Mouse (Mus musculus) kidney, adult 18-20 months (tissue): Measurements from ENCODE around the gene Dock10.
"Not testable (repeated sequence)": the region's sequence is repeated elsewhere in the genome, so short reads cannot be mapped to it uniquely, and the experiment has no call there.

Experiments used
- DNase-seq: peaks from one replicate; pipeline ENCODE4 v3.0.0; 2021

The Dock10 gene

DNA sequence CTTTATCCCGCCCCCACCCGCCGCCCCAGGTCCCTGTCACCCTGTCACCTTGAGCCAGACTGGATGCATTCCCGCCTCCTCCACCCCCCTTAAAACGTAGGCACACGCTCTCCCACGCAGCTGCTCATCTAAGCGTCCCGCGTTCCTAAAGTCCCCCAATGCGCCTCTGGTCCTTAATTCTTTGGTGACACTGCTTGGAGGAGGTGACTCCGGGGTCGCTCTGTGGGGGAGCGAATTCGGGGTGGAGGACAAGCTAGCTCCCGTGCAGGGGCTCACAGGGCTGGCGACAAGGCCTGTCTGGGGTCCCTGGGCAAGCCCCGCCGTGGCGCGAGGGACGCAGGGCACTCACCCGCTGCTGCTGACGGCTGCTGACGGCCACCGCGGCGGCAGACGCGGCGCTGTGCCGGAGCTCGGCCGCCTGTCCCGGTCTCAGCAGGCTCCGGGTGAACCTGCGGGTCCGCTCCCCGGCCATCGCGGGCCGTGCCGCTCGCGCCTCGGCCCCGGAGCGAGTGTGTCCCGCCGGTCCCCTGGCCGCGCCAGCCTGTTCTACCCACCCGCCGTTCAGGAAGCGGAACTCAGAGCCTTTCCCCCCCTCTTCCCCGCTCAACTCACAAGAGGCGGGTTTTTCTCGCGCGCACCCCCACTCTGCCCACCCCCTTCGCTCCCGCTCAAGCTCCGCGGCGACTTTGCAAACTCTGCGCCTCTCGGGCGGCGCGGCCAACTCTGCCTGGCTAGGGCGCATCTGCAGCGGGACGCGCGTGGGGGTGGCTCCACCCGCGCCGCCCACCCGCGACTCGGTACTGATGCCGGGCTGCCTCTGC, at the start of gene Dock10:
Dock10 (minus strand) TSS at position 551 of the 821 bp plus-strand sequence.
- peak; percentile 20 for DNase-seq

DNA sequence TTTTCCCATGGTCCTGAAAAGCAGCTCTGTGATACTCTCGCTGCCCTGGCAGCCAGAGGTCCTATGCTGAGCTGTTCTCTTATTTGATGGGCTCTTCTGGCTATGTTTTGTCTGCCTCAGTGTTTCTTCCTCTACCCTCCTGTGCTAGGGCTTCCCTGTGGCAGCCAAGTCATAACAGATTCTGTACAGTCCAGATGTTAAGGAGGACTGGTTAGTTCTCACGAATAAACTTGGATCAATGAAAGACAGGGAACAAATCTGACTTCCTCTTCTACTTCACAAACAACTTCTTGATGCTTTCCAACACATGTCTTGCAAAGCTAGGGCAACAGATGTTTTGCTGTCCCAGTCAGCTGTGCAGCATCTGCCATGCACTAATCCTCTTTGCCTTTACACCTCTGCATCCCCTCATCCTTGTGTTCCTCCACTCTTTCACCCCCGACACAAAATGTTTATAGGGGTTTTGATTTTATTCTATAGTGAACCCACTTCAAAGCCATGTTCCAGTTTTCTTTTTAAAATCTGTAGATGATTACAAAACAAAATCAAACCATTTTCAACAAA, 48.6 kb upstream of the Dock10 start:
- no peak for DNase-seq

DNA sequence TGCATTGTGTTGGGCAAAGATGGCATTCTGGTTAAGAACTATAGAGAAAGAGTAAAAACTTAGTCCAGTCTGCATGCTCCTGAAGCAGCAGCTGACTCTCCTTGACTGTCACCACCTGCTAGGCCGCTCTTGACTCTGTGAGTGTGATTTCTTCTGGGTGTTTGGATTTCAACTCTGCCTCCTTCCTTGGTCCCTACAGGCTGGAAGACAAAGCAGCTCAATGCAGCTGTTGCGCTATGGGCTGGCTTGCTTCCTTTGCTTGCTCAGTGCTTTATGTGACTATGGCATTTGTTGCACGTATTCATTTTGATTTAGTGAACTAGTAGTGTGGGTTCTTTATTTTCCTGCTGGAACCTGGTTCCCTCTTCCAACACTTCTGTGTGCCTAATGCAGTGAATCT, 43.7 kb upstream of the Dock10 start:
- DNase-seq = no peak

DNA sequence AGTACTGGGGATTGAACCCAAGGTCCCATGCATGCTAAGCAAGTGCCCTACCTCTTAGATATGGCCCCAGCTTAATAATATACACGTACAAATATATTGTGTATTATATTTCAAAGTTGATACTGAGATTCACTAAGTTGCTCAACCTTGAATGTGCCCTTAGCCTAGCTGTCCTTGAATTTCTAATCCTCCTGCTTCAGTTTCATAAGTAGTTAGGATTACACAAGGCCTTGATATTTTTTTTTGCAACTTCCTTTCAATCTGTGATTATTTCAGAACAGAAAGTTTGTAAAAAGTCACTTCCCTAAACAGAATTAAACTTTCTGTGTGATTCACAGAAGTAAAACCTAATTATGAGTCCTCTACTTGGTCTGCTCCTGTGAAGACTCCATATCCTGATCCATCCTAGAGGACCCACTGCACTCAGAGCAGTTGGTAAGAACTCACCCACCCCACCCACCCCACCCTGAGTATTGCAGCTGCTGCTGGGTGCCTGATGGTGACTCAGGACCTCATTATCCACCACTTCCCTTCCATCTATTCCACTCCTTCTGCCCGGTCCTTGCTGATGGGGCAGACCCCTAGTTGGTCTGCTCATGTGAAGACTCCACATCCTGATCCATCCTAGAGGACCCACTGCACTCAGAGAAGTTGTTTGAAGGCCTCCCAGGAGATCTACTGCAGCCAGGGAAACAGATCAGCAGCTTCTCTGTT, 26.9 kb upstream of the Dock10 start:
- DNase-seq = no peak

DNA sequence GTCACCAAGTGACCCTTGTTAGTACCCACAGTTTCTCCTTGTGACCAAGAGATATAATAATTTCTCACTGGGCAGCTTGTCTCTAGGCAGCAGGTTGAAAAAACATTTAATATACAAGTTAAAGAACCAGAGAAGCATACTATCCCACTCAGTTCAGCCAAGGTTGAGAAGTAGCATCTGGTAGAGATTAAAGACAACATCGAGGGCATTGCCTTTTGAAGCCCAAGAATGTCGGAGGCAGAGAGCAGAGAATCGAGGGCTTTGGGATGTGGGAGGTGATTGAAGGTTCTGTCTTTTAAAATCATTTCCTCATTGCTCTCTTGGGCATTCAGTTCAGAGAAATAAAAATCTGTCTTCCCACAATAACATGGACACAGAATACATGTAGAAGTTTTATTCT, 25.8 kb upstream of the Dock10 start:
- DNase-seq = no peak

DNA sequence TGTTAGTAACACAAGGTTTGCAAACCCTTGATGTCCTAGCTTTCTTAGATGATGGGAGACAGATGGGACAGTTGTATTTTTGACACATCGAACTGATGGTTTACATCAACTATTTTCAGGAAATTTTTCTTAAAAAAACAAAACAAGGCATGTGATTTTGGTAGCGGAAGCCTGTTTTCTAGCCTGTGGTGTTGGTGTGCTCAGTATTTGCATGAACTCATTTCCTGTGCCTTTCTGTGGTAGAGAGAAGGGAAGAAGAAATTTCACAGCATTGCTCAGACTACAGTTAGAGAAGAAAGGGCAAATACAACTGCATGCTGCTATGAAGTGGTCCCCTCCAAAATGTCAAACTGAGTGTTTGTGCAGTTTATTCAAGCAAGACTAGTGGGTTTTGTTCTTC, 7.2 kb upstream of the Dock10 start:
- DNase-seq = no peak

DNA sequence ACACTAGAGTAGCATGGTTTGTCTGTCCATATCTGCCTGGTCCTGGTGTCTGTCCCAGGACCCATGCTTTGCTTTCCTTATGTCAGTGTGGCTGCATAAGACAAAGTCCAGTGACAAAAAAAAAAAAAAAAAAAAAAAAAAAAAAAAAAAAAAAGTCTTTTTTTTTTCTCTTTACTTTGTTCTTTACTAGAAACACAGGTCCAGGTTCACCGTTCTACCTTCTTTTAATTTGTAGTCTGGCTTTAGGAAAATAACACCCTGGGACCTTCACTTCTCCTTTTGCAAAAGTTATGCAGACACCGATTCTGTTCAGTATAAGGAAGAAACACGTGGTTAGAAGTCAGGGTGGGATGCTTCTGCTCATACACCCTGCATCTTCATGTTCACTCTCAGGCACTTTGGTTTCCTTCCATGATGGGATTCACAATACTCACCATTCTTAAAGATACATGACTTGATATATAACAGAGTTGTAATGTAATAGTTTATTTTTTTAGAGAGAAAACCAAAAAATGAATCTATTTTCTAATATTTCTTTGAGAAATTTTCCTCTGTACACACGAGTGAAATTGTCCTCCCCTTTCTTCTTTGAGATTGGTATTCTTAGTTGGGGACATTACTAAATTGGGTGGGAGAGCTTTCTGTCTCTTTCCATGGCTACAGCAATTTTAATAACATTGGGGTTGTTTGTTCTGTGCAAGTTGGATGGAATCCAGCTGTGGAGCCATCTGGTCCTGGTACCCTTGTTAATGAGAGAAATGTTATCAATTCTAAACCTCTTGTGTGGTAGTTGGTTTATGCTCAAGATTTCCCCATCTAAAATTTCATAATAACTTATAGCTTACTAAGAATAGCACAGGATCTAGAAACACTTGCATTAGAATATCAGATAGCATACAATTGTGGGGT, 5.0 kb upstream of the Dock10 start:
- no peak for DNase-seq

DNA sequence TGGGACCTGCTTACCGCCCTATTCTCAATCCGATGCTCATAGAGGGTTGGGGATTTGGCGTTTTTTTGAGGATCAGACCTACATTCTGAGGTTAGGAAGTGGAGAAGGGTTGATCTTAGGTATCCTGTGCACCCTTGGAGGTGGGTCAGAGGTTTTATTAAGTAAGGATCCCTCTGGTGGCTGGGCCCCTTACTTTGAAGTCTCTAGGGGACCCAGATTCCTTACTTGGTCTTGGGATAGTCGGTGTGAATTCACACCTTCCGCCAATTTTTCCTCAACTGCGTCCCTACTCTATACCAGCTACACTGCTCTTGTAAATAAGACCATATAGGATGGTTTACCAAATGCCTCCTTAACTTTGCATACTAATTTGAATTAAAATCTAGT, 464 bp upstream of the Dock10 start:
- no peak for DNase-seq

DNA sequence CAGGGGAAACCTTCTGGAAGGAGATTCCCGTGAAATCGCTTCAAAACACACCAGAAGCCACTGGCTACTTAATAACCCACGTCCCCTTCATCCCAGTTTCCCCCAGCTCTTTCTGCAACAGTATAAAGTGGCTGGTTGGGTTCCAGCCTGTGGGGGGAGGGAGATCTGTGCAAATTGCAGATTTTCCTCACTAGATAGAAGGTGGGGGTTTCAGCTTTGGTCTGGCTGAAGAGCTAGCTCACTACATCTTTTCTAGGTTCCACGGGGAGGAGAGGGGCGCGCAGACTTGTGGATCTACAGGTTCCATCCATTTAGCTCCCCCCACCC, 714 bp downstream of the Dock10 start:
- DNase-seq = no peak

DNA sequence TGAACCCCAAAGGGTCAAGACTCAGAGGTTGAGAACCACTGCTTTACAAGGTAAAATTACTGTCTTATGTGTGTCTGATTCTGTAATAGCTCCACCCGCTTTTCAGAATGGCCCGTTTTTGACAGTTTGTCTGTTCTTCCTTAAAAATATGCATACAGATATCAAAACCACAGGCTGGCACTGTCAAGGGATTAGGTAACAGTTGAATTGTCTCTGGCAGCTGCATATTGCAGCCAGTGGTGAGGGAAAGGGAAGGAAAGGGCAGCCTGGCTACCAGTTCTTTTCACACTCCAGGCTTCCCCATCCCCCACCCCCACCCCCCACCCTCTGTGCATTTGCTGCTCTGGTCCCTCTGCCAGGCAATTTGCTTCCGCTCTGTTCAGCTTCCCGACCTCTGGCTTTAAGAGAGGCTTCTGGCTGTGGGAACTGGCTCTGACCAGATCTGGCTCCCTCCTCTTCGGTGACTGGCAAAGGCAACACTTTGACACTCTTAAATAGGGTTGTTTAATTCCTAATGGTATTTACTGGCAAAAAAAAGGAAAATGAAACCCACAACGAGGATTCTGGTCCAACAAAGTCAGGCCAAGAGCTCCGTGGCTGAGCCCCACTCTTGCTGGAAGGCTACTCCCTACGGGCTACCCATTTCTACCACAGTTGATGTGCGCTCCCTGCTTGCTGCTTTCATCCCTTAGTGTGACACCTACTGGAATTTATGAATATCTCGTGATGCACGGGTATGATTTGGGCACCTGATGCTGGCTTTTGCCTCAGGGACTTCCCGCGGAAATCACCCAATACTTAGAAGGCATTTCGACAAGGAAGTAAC, 1.3 kb downstream of the Dock10 start:
- peak; percentile 19 for DNase-seq

DNA sequence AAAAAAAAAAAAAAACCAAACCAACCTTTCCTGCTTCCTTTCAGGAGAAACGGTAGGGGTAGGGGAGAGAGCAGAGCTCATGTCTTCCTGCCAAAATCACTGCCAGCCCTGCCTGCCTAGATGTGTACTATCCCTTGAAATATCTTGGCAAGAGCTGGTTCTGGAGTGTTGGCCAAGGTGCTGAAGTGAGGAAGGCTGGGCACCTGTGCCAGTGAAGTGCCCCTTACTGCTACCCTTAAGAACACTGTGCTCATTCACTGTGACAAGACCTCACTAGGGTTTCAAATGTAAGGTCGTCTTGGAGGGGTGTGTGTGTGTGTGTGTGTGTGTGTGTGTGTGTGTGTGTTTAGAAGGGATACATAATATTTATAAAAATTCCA, 2.3 kb downstream of the Dock10 start:
- no peak for DNase-seq

DNA sequence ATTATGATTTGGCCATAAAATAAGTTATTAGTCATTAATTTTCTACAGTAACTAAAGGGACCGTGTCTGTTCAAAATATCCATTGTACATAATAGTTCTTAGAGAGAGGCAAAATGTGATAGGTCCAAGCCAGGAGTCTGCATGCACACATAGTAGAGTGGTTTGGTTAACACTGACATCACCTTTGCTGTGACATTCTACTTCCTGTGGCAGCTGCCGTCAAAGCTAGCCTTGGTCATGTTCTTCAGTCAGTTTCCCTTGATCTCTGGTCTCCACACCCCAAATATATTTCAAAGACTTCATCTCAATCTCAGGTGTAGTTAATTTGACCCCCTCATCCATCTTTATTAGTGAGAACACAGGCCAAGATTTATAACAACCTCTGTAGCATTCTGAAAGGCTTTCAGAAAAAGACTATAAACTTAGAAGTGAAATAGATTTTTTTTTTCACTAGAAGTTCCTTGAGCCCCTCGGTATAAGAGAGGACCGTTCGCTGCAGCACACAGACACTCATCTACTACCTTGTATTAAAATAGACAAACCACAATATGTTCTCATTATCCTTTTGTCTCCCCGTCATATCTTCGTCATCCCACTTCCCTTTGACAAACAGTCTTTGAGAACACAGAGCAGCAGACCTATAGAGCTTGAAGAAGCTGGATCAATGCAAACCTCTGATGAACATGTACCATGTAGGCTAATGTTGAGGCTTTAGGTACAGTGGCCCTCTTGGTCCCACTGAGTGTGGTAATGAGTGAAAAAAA, 2.8 kb downstream of the Dock10 start:
- no peak for DNase-seq

DNA sequence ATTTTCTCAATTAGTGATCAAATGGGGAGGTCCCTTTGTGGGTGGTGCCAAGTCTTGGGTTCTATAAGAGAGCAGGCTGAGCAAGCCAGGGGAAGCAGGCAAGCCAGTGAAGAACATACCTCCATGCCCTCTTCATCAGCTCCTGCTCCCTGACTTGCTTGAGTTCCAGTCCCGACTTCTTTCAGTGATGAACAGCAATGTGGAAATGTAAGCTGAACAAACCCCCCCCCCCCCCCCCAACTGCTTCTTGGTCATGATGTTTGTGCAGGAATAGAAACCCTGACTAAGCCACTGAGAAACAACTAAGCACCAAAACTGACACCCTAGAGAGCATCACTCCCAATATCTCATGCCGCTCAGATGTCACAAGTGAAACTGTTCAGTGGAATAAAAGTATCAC, 9.2 kb downstream of the Dock10 start:
- DNase-seq = not testable (repeated sequence)

DNA sequence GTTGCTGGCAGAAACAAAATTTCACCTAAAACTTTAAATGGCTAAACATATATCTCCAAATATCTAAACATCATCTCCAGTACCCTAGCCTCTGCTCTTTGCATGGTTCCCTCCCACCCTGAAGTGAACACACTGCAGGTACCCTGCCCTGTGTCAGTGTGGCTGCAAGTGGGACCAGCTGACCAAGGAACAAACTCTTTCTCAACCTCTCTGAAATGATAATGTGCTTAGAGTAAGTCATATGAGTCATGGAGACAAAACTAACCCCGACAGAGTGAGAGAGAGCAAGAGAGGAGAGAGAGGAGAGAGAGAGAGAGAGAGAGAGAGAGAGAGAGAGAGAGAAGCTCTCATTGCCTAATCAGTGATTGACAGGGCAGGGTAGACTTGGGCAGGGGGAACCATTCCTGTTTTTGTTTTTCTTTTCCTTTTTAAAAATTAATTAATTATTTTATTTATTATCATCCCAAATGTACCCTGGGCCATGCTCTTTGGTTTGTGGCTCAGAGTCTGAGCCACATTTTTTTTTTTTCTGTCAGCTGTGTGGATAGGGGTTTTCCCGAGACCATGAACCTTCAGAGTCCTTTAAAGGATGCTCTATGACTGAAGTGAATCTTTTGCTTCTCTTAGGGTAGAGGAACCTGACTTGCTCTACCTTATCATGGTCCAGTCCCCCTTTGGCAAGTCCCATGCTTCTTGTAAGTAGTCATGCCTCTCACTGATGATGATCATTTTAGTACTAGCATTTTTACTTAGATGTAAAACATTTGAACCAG, 11.4 kb downstream of the Dock10 start:
- no peak for DNase-seq

DNA sequence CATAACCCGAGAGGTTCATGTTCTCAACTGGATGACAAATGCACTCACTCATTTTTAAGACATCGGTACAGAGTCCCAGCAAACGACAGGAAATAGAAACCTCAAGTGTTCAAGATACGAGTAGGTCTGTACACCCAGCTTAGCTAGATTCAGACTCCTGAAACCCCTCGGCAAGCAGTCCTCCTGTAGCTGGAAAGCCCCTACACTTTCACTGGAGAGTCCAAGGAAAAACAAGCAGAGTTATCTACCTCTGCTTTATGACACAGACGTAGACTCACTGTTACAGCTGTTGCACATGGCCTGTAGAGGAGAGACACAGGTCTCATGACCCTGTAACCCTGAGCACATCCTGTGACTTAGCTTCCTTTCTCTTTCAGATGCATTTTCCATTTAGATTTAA, 12.1 kb downstream of the Dock10 start:
- DNase-seq = no peak

DNA sequence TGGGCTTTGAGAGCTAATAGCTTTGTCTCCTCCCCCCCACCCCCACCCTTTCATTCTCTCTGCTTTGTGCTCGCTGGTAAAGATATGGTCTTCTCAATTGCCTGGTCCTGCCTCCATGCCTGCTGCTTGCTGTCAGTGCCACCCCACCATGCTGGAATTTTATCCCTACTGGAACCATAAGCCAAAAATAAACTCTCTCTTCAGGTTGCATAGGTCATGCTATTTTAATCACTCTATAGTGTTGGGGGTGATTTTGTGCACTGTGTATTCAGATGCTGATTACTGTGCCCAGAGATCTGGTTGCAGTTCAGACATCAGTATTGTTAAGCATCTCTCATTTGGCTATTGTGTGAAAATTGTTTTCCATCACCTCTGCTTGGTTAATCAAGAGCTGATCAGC, 18.9 kb downstream of the Dock10 start:
- no peak for DNase-seq

DNA sequence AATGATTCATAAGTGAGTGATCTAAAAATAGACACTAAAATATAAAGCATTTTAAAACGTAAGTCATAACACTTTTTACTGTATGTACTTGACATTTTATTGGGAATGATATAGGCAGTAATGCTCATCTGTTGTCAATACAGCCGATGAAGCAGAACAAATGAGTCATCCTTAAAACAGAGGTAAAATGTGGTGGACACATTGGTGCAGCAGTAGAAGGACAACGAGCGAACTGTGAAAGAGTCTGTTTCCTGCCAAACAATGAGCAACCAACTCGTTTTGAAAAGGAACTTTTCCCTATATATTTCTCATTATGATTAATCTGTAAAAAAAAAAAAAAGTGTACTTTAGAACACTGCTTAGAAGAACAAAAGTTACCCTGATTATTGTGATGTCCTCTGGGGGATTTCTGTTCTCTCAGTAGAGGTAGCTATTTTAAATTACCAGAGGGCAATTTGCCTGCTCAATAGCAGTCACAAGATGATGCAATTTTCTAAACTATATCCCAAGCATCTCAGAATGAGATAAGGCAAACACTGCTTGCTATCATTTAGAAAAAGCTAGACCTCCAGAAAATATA, 20.4 kb downstream of the Dock10 start:
- no peak for DNase-seq

DNA sequence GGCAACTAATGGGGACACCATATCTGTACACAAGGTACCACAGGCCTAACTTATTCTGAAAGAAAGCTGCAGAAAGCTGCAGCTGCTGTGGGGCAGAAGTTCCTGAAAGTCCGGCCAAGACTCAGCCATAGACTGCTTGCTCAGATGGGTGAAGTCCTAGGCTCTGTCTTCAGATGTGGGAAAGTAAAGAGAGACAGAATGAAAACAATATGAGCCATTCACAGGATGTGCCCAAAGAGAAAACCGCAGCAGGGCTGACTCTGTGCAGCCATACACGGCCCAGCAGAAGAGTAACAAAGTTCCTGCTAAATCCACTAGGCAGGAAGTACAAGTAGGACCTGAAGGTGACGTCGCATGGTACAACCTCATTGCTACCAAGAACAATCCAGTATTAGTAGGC, 27.7 kb downstream of the Dock10 start:
- DNase-seq = no peak

DNA sequence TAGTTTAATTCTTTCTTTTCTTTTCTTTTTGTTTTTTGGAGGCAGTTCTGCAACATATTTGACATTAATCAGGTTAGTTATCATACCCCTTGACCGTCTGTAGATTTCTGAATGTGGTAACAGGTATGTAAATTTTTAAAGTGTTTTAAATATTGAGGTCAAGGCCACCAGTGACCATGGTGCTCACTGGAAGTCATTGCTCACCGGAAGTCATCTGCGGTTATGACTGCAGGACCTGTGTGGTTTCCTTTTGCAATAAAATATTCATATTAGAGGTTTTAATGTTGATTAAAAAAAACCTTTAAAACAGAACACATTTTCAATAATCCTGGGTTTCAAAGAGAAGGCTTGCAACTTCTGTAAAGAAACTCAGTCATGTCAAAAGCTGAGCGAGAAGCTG, 28.2 kb downstream of the Dock10 start:
- DNase-seq = no peak

DNA sequence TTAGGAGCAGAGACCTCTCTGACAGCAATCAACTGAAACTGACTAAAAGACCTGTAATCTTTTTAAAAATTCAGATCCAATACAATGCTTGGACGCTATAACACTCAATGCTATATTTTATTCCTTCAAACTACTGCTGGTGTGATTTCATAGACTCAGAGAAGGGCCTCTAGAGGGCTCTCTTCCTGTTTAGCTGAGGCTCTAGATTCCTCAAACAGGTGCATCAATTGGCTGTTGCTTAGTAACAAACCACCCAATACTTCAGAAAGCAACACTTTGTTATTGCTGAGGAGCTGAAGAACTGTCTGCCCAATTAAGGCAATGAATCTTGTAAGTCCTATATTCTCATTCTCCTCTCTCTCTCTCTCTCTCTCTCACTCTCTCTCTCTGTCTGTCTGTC, 30.1 kb downstream of the Dock10 start:
- DNase-seq = no peak
